Mouse (Mus musculus) MEL (cell line): ENCODE measurements at regions not wholly inside any gene's neighbourhood (a gene's known extent, or its start where the extent isn't known, plus 50 kb on each side); places are given as distances from the start of the nearest gene placed in this dataset.
"Not testable (repeated sequence)": the region's sequence is repeated elsewhere in the genome, so short reads cannot be mapped to it uniquely, and the experiment has no call there.

Experiments
- DNase-seq: peaks from one replicate; pipeline ENCODE4 v3.0.0; 2011; ENCODE audit warnings: low read depth, low spot score
- H3K27ac ChIP-seq: 2 replicates; pipeline ENCODE4 v1.5.1; 2012; ENCODE audit warnings: low read depth, mild to moderate bottlenecking, control low read depth, low read length, moderate library complexity; ENCODE audit not compliant: control insufficient read depth
- H3K27me3 ChIP-seq, 2 experiments: fragments of 150-350 bp in 1 of 2; sonication (generic) in 1 of 2; 2 replicates each; pipeline ENCODE4 v1.6.1; 2012; ENCODE audit warnings: low read length in 2 of 2, mild to moderate bottlenecking in 2 of 2, improper control_type of control experiment in 1 of 2, moderate library complexity in 1 of 2; ENCODE audit not compliant: insufficient read depth in 2 of 2, control insufficient read depth in 1 of 2
- H3K36me3 ChIP-seq, 2 experiments: 2 replicates each; pipeline ENCODE4 v1.6.1; 2012 to 2014; ENCODE audit warnings: low read length in 2 of 2, improper control_type of control experiment in 1 of 2, inconsistent platforms in 1 of 2, mild to moderate bottlenecking in 1 of 2; ENCODE audit not compliant: insufficient read depth in 2 of 2, control insufficient read depth in 1 of 2
- H3K4me1 ChIP-seq, 2 experiments: fragments of 150-350 bp in 1 of 2; sonication (generic) in 1 of 2; 2 replicates each; pipeline ENCODE4 v1.6.1; 2012; ENCODE audit warnings: low read length in 2 of 2, improper control_type of control experiment in 1 of 2, mild to moderate bottlenecking in 1 of 2; ENCODE audit not compliant: insufficient read depth in 2 of 2, control insufficient read depth in 1 of 2
- H3K4me3 ChIP-seq, 2 experiments: fragments of 150-350 bp in 1 of 2; sonication (generic) in 1 of 2; 2 replicates each; pipeline ENCODE4 v1.5.1; 2012; ENCODE audit warnings: low read depth in 2 of 2, low read length in 2 of 2, mild to moderate bottlenecking in 2 of 2, moderate library complexity in 2 of 2, control low read depth in 1 of 2, improper control_type of control experiment in 1 of 2; ENCODE audit not compliant: control insufficient read depth in 1 of 2, insufficient read depth in 1 of 2
- H3K79me2 ChIP-seq: 2 replicates; pipeline ENCODE4 v1.6.1; 2012; ENCODE audit warnings: mild to moderate bottlenecking, low read length, moderate library complexity; ENCODE audit not compliant: control insufficient read depth, poor library complexity, insufficient read depth
- H3K9ac ChIP-seq: 2 replicates; pipeline ENCODE4 v1.6.1; 2012; ENCODE audit warnings: low read depth, mild to moderate bottlenecking, control low read depth, low read length, moderate library complexity; ENCODE audit not compliant: control insufficient read depth, poor library complexity, severe bottlenecking
- H3K9me3 ChIP-seq: fragments of 150-350 bp; sonication (generic); replicated peaks from 2 replicates; pipeline ENCODE4 v1.6.1; 2012; ENCODE audit warnings: mild to moderate bottlenecking, low read length, improper control_type of control experiment, moderate library complexity; ENCODE audit not compliant: insufficient read depth
- CHD2 ChIP-seq: IDR thresholded peaks from 2 replicates; pipeline ENCODE4 v1.6.1; 2011; ENCODE audit warnings: low read length, improper control_type of control experiment
- E2F4 ChIP-seq: IDR thresholded peaks from 2 replicates; pipeline ENCODE4 v1.6.1; 2011; ENCODE audit warnings: low read depth, low read length, improper control_type of control experiment, borderline replicate concordance
- EP300 ChIP-seq, 2 experiments: IDR thresholded peaks; 2 replicates each; pipeline ENCODE4 v1.6.1; 2011; ENCODE audit warnings: improper control_type of control experiment in 2 of 2, low read length in 2 of 2, low read depth in 1 of 2, mild to moderate bottlenecking in 1 of 2
- GATA1 ChIP-seq: IDR thresholded peaks from 2 replicates; pipeline ENCODE4 v1.6.1; 2011; ENCODE audit warnings: low read depth, low read length, improper control_type of control experiment
- HCFC1 ChIP-seq: IDR thresholded peaks from 2 replicates; pipeline ENCODE4 v1.6.1; 2012; ENCODE audit warnings: low read depth, mild to moderate bottlenecking, inconsistent platforms, low read length, improper control_type of control experiment, moderate library complexity
- JUND ChIP-seq: IDR thresholded peaks from 2 replicates; pipeline ENCODE4 v1.6.1; 2011; ENCODE audit warnings: low read depth, mild to moderate bottlenecking, improper control_type of control experiment, low read length
- MAX ChIP-seq: IDR thresholded peaks from 2 replicates; pipeline ENCODE4 v1.6.1; 2011; ENCODE audit warnings: low read length, improper control_type of control experiment
- MYB ChIP-seq: IDR thresholded peaks from 2 replicates; pipeline ENCODE4 v1.6.1; 2011; ENCODE audit warnings: mild to moderate bottlenecking, low read depth, low read length, improper control_type of control experiment
- MYC ChIP-seq: IDR thresholded peaks from 2 replicates; pipeline ENCODE4 v1.6.1; 2011; ENCODE audit warnings: low read depth, mild to moderate bottlenecking, low read length, improper control_type of control experiment, moderate library complexity
- NELFE ChIP-seq: IDR thresholded peaks from 2 replicates; pipeline ENCODE4 v1.6.1; 2011; ENCODE audit warnings: low read depth, low read length, improper control_type of control experiment
- POLR2A ChIP-seq, 2 experiments: IDR thresholded peaks; 2 replicates each; pipeline ENCODE4 v1.6.1; 2011 to 2012; ENCODE audit warnings: low read length in 2 of 2, mild to moderate bottlenecking in 2 of 2, control low read depth in 1 of 2, improper control_type of control experiment in 1 of 2, low read depth in 1 of 2, moderate library complexity in 1 of 2; ENCODE audit not compliant: control insufficient read depth in 1 of 2, insufficient read depth in 1 of 2, poor library complexity in 1 of 2
- POLR2AphosphoS2 ChIP-seq: IDR thresholded peaks from 2 replicates; pipeline ENCODE4 v1.6.1; 2011; ENCODE audit warnings: low read length, improper control_type of control experiment
- RAD21 ChIP-seq: IDR thresholded peaks from 2 replicates; pipeline ENCODE4 v1.6.1; 2011; ENCODE audit warnings: mild to moderate bottlenecking, low read depth, low read length, improper control_type of control experiment
- SIN3A ChIP-seq: IDR thresholded peaks from 2 replicates; pipeline ENCODE4 v1.6.1; 2012; ENCODE audit warnings: low read length, improper control_type of control experiment, inconsistent platforms
- SMC3 ChIP-seq: IDR thresholded peaks from 2 replicates; pipeline ENCODE4 v1.6.1; 2011; ENCODE audit warnings: low read depth, low read length, improper control_type of control experiment
- TBP ChIP-seq: IDR thresholded peaks from 2 replicates; pipeline ENCODE4 v1.8.0; 2011; ENCODE audit warnings: low read depth, low read length, improper control_type of control experiment
- TCF12 ChIP-seq: IDR thresholded peaks from 2 replicates; pipeline ENCODE4 v1.6.1; 2014; ENCODE audit warnings: low read depth, mild to moderate bottlenecking, inconsistent platforms, low read length, improper control_type of control experiment, moderate library complexity
- USF2 ChIP-seq, 2 experiments: IDR thresholded peaks; 2 replicates each; pipeline ENCODE4 v1.6.1; 2011 to 2012; ENCODE audit warnings: improper control_type of control experiment in 2 of 2, low read length in 2 of 2, borderline replicate concordance in 1 of 2, inconsistent platforms in 1 of 2, low read depth in 1 of 2, mild to moderate bottlenecking in 1 of 2; ENCODE audit not compliant: insufficient read depth in 1 of 2
- ZC3H11A ChIP-seq: IDR thresholded peaks from 2 replicates; pipeline ENCODE4 v1.6.1; 2012; ENCODE audit warnings: low read depth, mild to moderate bottlenecking, inconsistent platforms, low read length, improper control_type of control experiment
- ZNF384 ChIP-seq: IDR thresholded peaks from 2 replicates; pipeline ENCODE4 v1.6.1; 2012; ENCODE audit warnings: low read depth, mild to moderate bottlenecking, inconsistent platforms, low read length, improper control_type of control experiment

- Histone ChIP-seq H3K9me3 (no peaks in the 10 kb centered on the region), H3K27ac (no peak overlapping the region), H3K4me1 (no peaks in the 10 kb centered on the region), H3K9ac (no peak overlapping the region), H3K79me2 (no peaks in the 10 kb centered on the region), H3K36me3 (no peaks in the 10 kb centered on the region), H3K4me3 (no peak overlapping the region), H3K27me3 (no peaks in the 10 kb centered on the region)
- TF ChIP-seq ZC3H11A (no peak), EP300 (IDR thresholded peaks at IDR 0.05; ENCODE audit: low read depth in 1 of 2, low read length in 2 of 2) (peak in 1 of 2 experiments; percentile 10; a peak in 1 of 4 replicates)
- no peak for DNase-seq
These were observed 463.7 kb upstream of the Acvr2a start for GRCm38 (mm10) chr2:48350206-48350605.

GRCm38 (mm10) chr2:48371572-48371971 is 442.3 kb upstream of the Acvr2a start:
- DNase-seq, H3K9ac ChIP-seq, H3K4me1 ChIP-seq, H3K27me3 ChIP-seq, H3K9me3 ChIP-seq, H3K27ac ChIP-seq, H3K79me2 ChIP-seq, H3K36me3 ChIP-seq, H3K4me3 ChIP-seq: not testable (repeated sequence)

GRCm38 (mm10) chr2:48373086-48373485 is 440.8 kb upstream of the Acvr2a start:
- Histone ChIP-seq H3K27me3 (no peaks in the 10 kb centered on the region), H3K79me2 (no peaks in the 10 kb centered on the region), H3K36me3 (no peaks in the 10 kb centered on the region), H3K27ac (no peak overlapping the region)
- DNase-seq: no peak
- TF ChIP-seq NELFE: no peak
- no peak for TF ChIP-seq MYB
- no peak for TF ChIP-seq USF2 (IDR thresholded peaks at IDR 0.05; ENCODE audit: borderline replicate concordance in 1 of 2, insufficient read depth in 1 of 2, low read depth in 1 of 2, low read length in 2 of 2)
- TF ChIP-seq MAX: no peak
- no peak for TF ChIP-seq POLR2AphosphoS2
- TF ChIP-seq MYC: no peak
- TF ChIP-seq POLR2A (IDR thresholded peaks at IDR 0.05; ENCODE audit: control insufficient read depth in 1 of 2, insufficient read depth in 1 of 2, low read depth in 1 of 2, low read length in 2 of 2, poor library complexity in 1 of 2): no peak
- TF ChIP-seq SMC3: no peak
- no peak for TF ChIP-seq GATA1
- no peak for TF ChIP-seq TBP
- no peak for TF ChIP-seq ZC3H11A
- TF ChIP-seq SIN3A: no peak
- TF ChIP-seq ZNF384: no peak
- no peak for TF ChIP-seq RAD21
- no peak for TF ChIP-seq JUND
- no peak for TF ChIP-seq HCFC1
- no peak for TF ChIP-seq E2F4
- TF ChIP-seq CHD2: no peak
- TF ChIP-seq TCF12: no peak
- TF ChIP-seq, all 39 proteins: peak for 0
- no peaks in the 10 kb centered on the region; a peak in 1 of 4 replicates for H3K4me1 ChIP-seq
- no peak overlapping the region for H3K4me3 ChIP-seq
- no peak overlapping the region for H3K9ac ChIP-seq
- H3K9me3 ChIP-seq: no peaks in the 10 kb centered on the region
